Mouse (Mus musculus) cerebellum, postnatal 10 days (tissue): ENCODE measurements around the gene Nid2.

ENCODE experiments used
- DNase-seq, 2 experiments: peaks; one replicate each; pipeline ENCODE4 v3.0.0; 2021; ENCODE audit warnings: mixed read lengths in 2 of 2

The Nid2 gene

GRCm38 (mm10) chr14:19751025-19751771, at the start of gene Nid2:
Gene Nid2 (plus strand): TSS chr14:19751265.
- peak; percentile 71 to 81 for DNase-seq

- no peak for DNase-seq
Measured at GRCm38 (mm10) chr14:19701546-19701945, 49.5 kb upstream of the Nid2 start.

- DNase-seq, result peak; percentile 85 to 87
Measured at GRCm38 (mm10) chr14:19705649-19706048, 45.4 kb upstream of the Nid2 start.

- DNase-seq, result peak; percentile 86 to 91
Measured at GRCm38 (mm10) chr14:19706454-19706853, 44.6 kb upstream of the Nid2 start.

GRCm38 (mm10) chr14:19706997-19707396, 44.1 kb upstream of the Nid2 start:
- no peak for DNase-seq

GRCm38 (mm10) chr14:19707721-19708507, 43.2 kb upstream of the Nid2 start:
- no peak for DNase-seq

- DNase-seq, result peak in 1 of 2 experiments; percentile 11
Measured at GRCm38 (mm10) chr14:19709161-19709560, 41.9 kb upstream of the Nid2 start.

GRCm38 (mm10) chr14:19711771-19712170, 39.3 kb upstream of the Nid2 start:
- peak in 1 of 2 experiments; percentile 20 for DNase-seq

- DNase-seq, result no peak
Measured at GRCm38 (mm10) chr14:19713067-19713466, 38.0 kb upstream of the Nid2 start.

- DNase-seq, result no peak
Measured at GRCm38 (mm10) chr14:19719077-19719476, 32.0 kb upstream of the Nid2 start.

- no peak for DNase-seq
Measured at GRCm38 (mm10) chr14:19720044-19720611, 30.9 kb upstream of the Nid2 start.

GRCm38 (mm10) chr14:19728278-19728677, 22.8 kb upstream of the Nid2 start:
- no peak for DNase-seq

- DNase-seq, result no peak
Measured at GRCm38 (mm10) chr14:19728737-19729136, 22.3 kb upstream of the Nid2 start.

- DNase-seq, result no peak
Measured at GRCm38 (mm10) chr14:19732097-19732496, 19.0 kb upstream of the Nid2 start.

- DNase-seq, result no peak
Measured at GRCm38 (mm10) chr14:19733490-19734282, 17.4 kb upstream of the Nid2 start.

GRCm38 (mm10) chr14:19735303-19735702, 15.8 kb upstream of the Nid2 start:
- DNase-seq, result no peak

GRCm38 (mm10) chr14:19737568-19737967, 13.5 kb upstream of the Nid2 start:
- no peak for DNase-seq

- DNase-seq, result no peak
Measured at GRCm38 (mm10) chr14:19738094-19738843, 12.8 kb upstream of the Nid2 start.

- DNase-seq, result peak; percentile 20 to 41
Measured at GRCm38 (mm10) chr14:19739416-19740146, 11.5 kb upstream of the Nid2 start.

GRCm38 (mm10) chr14:19740147-19740738, 10.8 kb upstream of the Nid2 start:
- peak; percentile 26 to 54 for DNase-seq

- DNase-seq, result no peak
Measured at GRCm38 (mm10) chr14:19744876-19745275, 6.2 kb upstream of the Nid2 start.
